Mouse (Mus musculus): Measurements from ENCODE around the gene Aff4.

DNA sequence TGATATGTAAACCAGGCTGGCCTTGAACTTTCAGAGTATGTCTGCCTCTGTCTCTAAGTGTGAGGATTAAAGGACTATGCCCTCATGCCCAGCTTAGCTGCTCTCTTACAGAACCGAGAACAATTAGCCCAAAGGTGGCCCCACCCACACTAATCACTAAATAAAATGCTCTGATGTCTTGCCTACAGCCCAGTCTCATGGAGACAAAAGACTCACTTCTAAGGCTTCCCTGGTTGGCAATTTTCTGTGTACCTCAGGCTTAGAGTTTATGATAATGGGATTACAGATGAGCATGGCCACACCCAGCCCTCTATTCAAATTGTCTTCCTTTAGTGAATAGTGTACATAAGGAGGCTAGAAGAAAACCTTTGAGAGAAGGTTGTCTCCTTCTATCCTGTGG is 39.2 kb upstream of the Aff4 start:
- TF ChIP-seq POLR2A (IDR thresholded peaks at IDR 0.05; ENCODE audit: control insufficient read depth, extremely low read depth, insufficient read depth, low read length, poor library complexity), result no peak
- no peak for TF ChIP-seq CTCF (IDR thresholded peaks at IDR 0.05; ENCODE audit: borderline replicate concordance, control insufficient read depth, extremely low read depth, insufficient read depth, low read length, poor library complexity)

All from thymus, adult 2 months (tissue).